Mouse (Mus musculus): ENCODE measurements around the gene 4930451I11Rik.
A peak's percentile ranks its signal among the peaks of the same experiment; 100 is the strongest.

4930451I11Rik gene

GRCm38 (mm10) chr7:126832036-126832598 lies 678 bp upstream of the 4930451I11Rik start:
- DNase-seq = peak; percentile 81 to 84

- DNase-seq = no peak
Observed at GRCm38 (mm10) chr7:126825952-126826351, 5.5 kb downstream of the 4930451I11Rik start.

- no peak for DNase-seq
Observed at GRCm38 (mm10) chr7:126825403-126825802, 6.0 kb downstream of the 4930451I11Rik start.

GRCm38 (mm10) chr7:126823940-126824339 lies 7.5 kb downstream of the 4930451I11Rik start:
- DNase-seq = no peak

- DNase-seq = no peak
Observed at GRCm38 (mm10) chr7:126823202-126823711, 8.2 kb downstream of the 4930451I11Rik start.

- peak; percentile 47 to 52 for DNase-seq
Observed at GRCm38 (mm10) chr7:126822741-126823140, 8.7 kb downstream of the 4930451I11Rik start.

- DNase-seq = peak; percentile 78 to 84
Observed at GRCm38 (mm10) chr7:126821835-126822511, 9.5 kb downstream of the 4930451I11Rik start.

- DNase-seq = no peak
Observed at GRCm38 (mm10) chr7:126818818-126819217, 12.6 kb downstream of the 4930451I11Rik start.

- DNase-seq = no peak
Observed at GRCm38 (mm10) chr7:126817595-126817994, 13.8 kb downstream of the 4930451I11Rik start.

- DNase-seq = peak in 1 of 2 experiments; percentile 27
Observed at GRCm38 (mm10) chr7:126816494-126816893, 14.9 kb downstream of the 4930451I11Rik start.

- DNase-seq = no peak
Observed at GRCm38 (mm10) chr7:126815726-126816222, 15.7 kb downstream of the 4930451I11Rik start.

- DNase-seq = no peak
Observed at GRCm38 (mm10) chr7:126809723-126810369, 21.6 kb downstream of the 4930451I11Rik start.

- DNase-seq = peak; percentile 89 to 91
Observed at GRCm38 (mm10) chr7:126808703-126809455, 22.6 kb downstream of the 4930451I11Rik start.

GRCm38 (mm10) chr7:126807405-126807804 lies 24.0 kb downstream of the 4930451I11Rik start:
- DNase-seq = no peak

GRCm38 (mm10) chr7:126806956-126807355 lies 24.5 kb downstream of the 4930451I11Rik start:
- peak; percentile 82 to 88 for DNase-seq

GRCm38 (mm10) chr7:126803751-126804150 lies 27.7 kb downstream of the 4930451I11Rik start:
- no peak for DNase-seq

- no peak for DNase-seq
Observed at GRCm38 (mm10) chr7:126803181-126803580, 28.3 kb downstream of the 4930451I11Rik start.

- no peak for DNase-seq
Observed at GRCm38 (mm10) chr7:126802134-126802889, 29.1 kb downstream of the 4930451I11Rik start.

GRCm38 (mm10) chr7:126801057-126801422 lies 30.4 kb downstream of the 4930451I11Rik start:
- DNase-seq = no peak

- DNase-seq = no peak
Observed at GRCm38 (mm10) chr7:126800269-126801056, 31.0 kb downstream of the 4930451I11Rik start.
